Comparison of ENCODE assay signal across 9 mouse cellular contexts in genomic region chr6:88199718-88200692, GRCm38 (mm10). TPM values are rescaled to one million over a fixed set of nuclear protein-coding genes. Genes with fewer than 3 reads are reported as not detected.
A peak's percentile ranks its signal among the peaks of the same experiment; 100 is the strongest.
DNase-seq lines count a peak whose midpoint lies in the region; ATAC-seq and TF ChIP-seq lines count a peak whose summit lies in the region.
"Had no signal": no experiment of that assay in that cellular context is flagged by ENCODE, and none has a peak within 500 bp of the region (broad histone marks: within the 10 kb centered on the region; RNA-seq: fewer than 3 reads in every experiment).

No protein-coding gene starts in this region.

- no peak overlapping the region for H3K27ac ChIP-seq in kidney, embryonic 16.5 days (ENCODE audit: low read length)
- H3K27ac ChIP-seq in embryonic facial prominence, embryonic 15.5 days (replicated peaks), result no peak overlapping the region
- no peak overlapping the region for H3K27ac ChIP-seq in intestine, embryonic 14.5 days (ENCODE audit: low read depth)

- no peak for TF ChIP-seq POLR2A in myocyte (IDR thresholded peaks at IDR 0.05; ENCODE audit: insufficient read length, low read depth)

- DNase-seq in kidney, adult 9 months, result no peak
- DNase-seq in intestine, embryonic 14.5 days (ENCODE audit: low spot score), result peak; percentile 68
- DNase-seq in cerebellum, postnatal 4 days (ENCODE audit: low spot score in 2 of 2), result no peak
- no peak for DNase-seq in layer of hippocampus, adult 9-11 months
- no peak for DNase-seq in adrenal gland, adult 8-10 months

- no peaks in the 10 kb centered on the region for H3K36me3 ChIP-seq in kidney, embryonic 16.5 days (ENCODE audit: insufficient read depth, low read length)
- H3K36me3 ChIP-seq in embryonic facial prominence, embryonic 15.5 days, result no peaks in the 10 kb centered on the region
- H3K36me3 ChIP-seq in intestine, embryonic 14.5 days (ENCODE audit: control insufficient read depth, insufficient read depth, low read length), result no peaks in the 10 kb centered on the region
- no peaks in the 10 kb centered on the region for H3K36me3 ChIP-seq in myocyte (ENCODE audit: control insufficient read depth, insufficient read depth)

- H3ac ChIP-seq in myocyte (ENCODE audit: control insufficient read depth, insufficient read length), result peak overlapping the region; percentile 67

- 10% methylated on average over 50 of the region's 50 CpGs for WGBS in kidney, embryonic 16.5 days
- 8% methylated on average over 50 of the region's 50 CpGs for WGBS in embryonic facial prominence, embryonic 15.5 days
- WGBS in intestine, embryonic 14.5 days, result 5% methylated on average over 50 of the region's 50 CpGs

- no peak for ATAC-seq in kidney, embryonic 16.5 days (ENCODE audit: low FRiP score, low TSS enrichment)
- ATAC-seq in embryonic facial prominence, embryonic 15.5 days (ENCODE audit: insufficient number of reproducible peaks, low FRiP score, low TSS enrichment, low read depth), result no peak
- ATAC-seq in intestine, embryonic 14.5 days (replicated peaks; ENCODE audit: low FRiP score, low TSS enrichment, low read depth), result no peak

- H3K27me3 ChIP-seq in kidney, embryonic 16.5 days (ENCODE audit: insufficient read depth, low read length), result peaks cover 94% of the 10 kb centered on the region
- peaks cover 97% of the 10 kb centered on the region for H3K27me3 ChIP-seq in embryonic facial prominence, embryonic 15.5 days
- H3K27me3 ChIP-seq in intestine, embryonic 14.5 days (replicated peaks; ENCODE audit: control insufficient read depth, insufficient read depth, low read length), result peaks cover 100% of the 10 kb centered on the region
- H3K27me3 ChIP-seq in myocyte (ENCODE audit: control insufficient read depth, insufficient read depth, insufficient read length), result no peaks in the 10 kb centered on the region

- no peaks in the 10 kb centered on the region for H3K9me3 ChIP-seq in kidney, embryonic 16.5 days (ENCODE audit: low read length)
- H3K9me3 ChIP-seq in embryonic facial prominence, embryonic 15.5 days (replicated peaks), result no peaks in the 10 kb centered on the region
- no peaks in the 10 kb centered on the region for H3K9me3 ChIP-seq in intestine, embryonic 14.5 days (ENCODE audit: control insufficient read depth, low read length)

- peaks cover 75% of the 10 kb centered on the region for H3K4me1 ChIP-seq in kidney, embryonic 16.5 days (ENCODE audit: insufficient read depth, low read length)
- H3K4me1 ChIP-seq in embryonic facial prominence, embryonic 15.5 days, result peaks cover 54% of the 10 kb centered on the region
- peaks cover 22% of the 10 kb centered on the region for H3K4me1 ChIP-seq in intestine, embryonic 14.5 days (replicated peaks; ENCODE audit: control insufficient read depth, insufficient read depth, low read length)

- peak overlapping the region; percentile 79 for H3K4me2 ChIP-seq in kidney, embryonic 16.5 days (replicated peaks; ENCODE audit: low read depth, low read length)
- peak overlapping the region; percentile 67 for H3K4me2 ChIP-seq in embryonic facial prominence, embryonic 15.5 days (replicated peaks)
- H3K4me2 ChIP-seq in intestine, embryonic 14.5 days (ENCODE audit: low read length), result peak overlapping the region; percentile 61
- H3K4me2 ChIP-seq in myocyte (ENCODE audit: low read depth), result peak overlapping the region; percentile 98

- peak overlapping the region; percentile 63 for H3K4me3 ChIP-seq in kidney, embryonic 16.5 days (ENCODE audit: low read length)
- peak overlapping the region; percentile 50 for H3K4me3 ChIP-seq in embryonic facial prominence, embryonic 15.5 days (replicated peaks)
- H3K4me3 ChIP-seq in intestine, embryonic 14.5 days (ENCODE audit: low read depth, low read length), result peak overlapping the region; percentile 33
- H3K4me3 ChIP-seq in myocyte, result peak overlapping the region; percentile 90

- H3K9ac ChIP-seq in kidney, embryonic 16.5 days (replicated peaks; ENCODE audit: low read length), result peak overlapping the region; percentile 71
- H3K9ac ChIP-seq in embryonic facial prominence, embryonic 15.5 days, result no peak overlapping the region
- H3K9ac ChIP-seq in intestine, embryonic 14.5 days (ENCODE audit: low read length), result no peak overlapping the region

- peaks cover 15% of the 10 kb centered on the region for H3K79me2 ChIP-seq in myocyte (ENCODE audit: control insufficient read depth, insufficient read depth)

TF ChIP-seq in myocyte, 11 proteins besides CTCF, POLR2A, EP300 and RAD21:
- TF ChIP-seq POLR2AphosphoS2 (IDR thresholded peaks at IDR 0.05; ENCODE audit: insufficient read length, low read depth), result no peak
- TF ChIP-seq E2F4 (IDR thresholded peaks at IDR 0.05; ENCODE audit: insufficient read depth), result no peak
- no peak for TF ChIP-seq CEBPB (IDR thresholded peaks at IDR 0.05; ENCODE audit: insufficient read depth, poor library complexity, severe bottlenecking)
- no peak for TF ChIP-seq TCF12 (IDR thresholded peaks at IDR 0.05; ENCODE audit: insufficient read depth, poor library complexity, severe bottlenecking)
- no peak for TF ChIP-seq SRF (IDR thresholded peaks at IDR 0.05; ENCODE audit: control insufficient read depth, insufficient read length, low read depth)
- TF ChIP-seq MAX (IDR thresholded peaks at IDR 0.05; ENCODE audit: low read depth), result no peak
- TF ChIP-seq REST (IDR thresholded peaks at IDR 0.05; ENCODE audit: insufficient read depth, insufficient read length), result no peak
- no peak for TF ChIP-seq TCF3 (IDR thresholded peaks at IDR 0.05; ENCODE audit: insufficient read length, low read depth)
- TF ChIP-seq MYOG (IDR thresholded peaks at IDR 0.05; ENCODE audit: control insufficient read depth in 1 of 3, insufficient read depth in 1 of 3, insufficient read length in 2 of 3, low read depth in 2 of 3), result peak in 1 of 3 experiments; percentile 2
- peak in 1 of 3 experiments; percentile 33 for TF ChIP-seq MYOD1 (IDR thresholded peaks at IDR 0.05; ENCODE audit: control insufficient read depth in 1 of 3, insufficient read length in 2 of 3, low read depth in 2 of 3)
- no peak for TF ChIP-seq USF1 (IDR thresholded peaks at IDR 0.05; ENCODE audit: low read depth)
TF ChIP-seq in myocyte: peak in this region for 2.

RNA-seq across cellular contexts. Expression of gene Gata2, which starts 6.3 kb away (rescaled TPM):
- 66.3 and 68.9 TPM in 2 replicates for polyA plus RNA-seq in kidney, embryonic 16.5 days (2015; fragmentation: Nextera tagmentation; extraction: Ambion mirVana)
- 43.8 and 56.3 TPM in 2 replicates for polyA plus RNA-seq in embryonic facial prominence, embryonic 15.5 days (2015; fragmentation: Nextera tagmentation; extraction: Ambion mirVana)
- polyA plus RNA-seq in intestine, embryonic 14.5 days (2014; fragmentation: Nextera tagmentation; extraction: Ambion mirVana), result 3.7 and 4.7 TPM in 2 replicates
- polyA plus RNA-seq in myocyte (2012; fragmentation: generic; extraction: Trizol), result 19.3 TPM
- total RNA-seq in adrenal gland, adult 8-10 months (2022), result 10 to 100 TPM; 29.3 to 72.4 (median 56.5) TPM

RNA-seq across cellular contexts. Expression of gene Dnajb8, which starts 22.1 kb away (rescaled TPM):
- not detected in 2 replicates for polyA plus RNA-seq in kidney, embryonic 16.5 days (2015; fragmentation: Nextera tagmentation; extraction: Ambion mirVana)
- polyA plus RNA-seq in embryonic facial prominence, embryonic 15.5 days (2015; fragmentation: Nextera tagmentation; extraction: Ambion mirVana), result not detected in 2 replicates
- not detected in 2 replicates for polyA plus RNA-seq in intestine, embryonic 14.5 days (2014; fragmentation: Nextera tagmentation; extraction: Ambion mirVana)
- polyA plus RNA-seq in myocyte (2012; fragmentation: generic; extraction: Trizol), result not detected
- total RNA-seq in adrenal gland, adult 8-10 months (2022), result not detected
- total RNA-seq: heart, postnatal 14 days had no signal

Comparison
In these comparisons a context has a peak if more than half of its experiments do, and no peak if none do; other contexts are left out.
1. H3K4me3 ChIP-seq: peak in every context shown above with its lines; median percentile 90 in myocyte; 63 in kidney, embryonic 16.5 days; 50 in embryonic facial prominence, embryonic 15.5 days; 33 in intestine, embryonic 14.5 days.